Mouse (Mus musculus) CD4-positive naive resting alpha-beta T cell, adult 76 days (primary cell): Measurements from ENCODE around the gene Vmn1r208. TPM values are rescaled to one million over a fixed set of nuclear protein-coding genes. Genes with fewer than 3 reads are reported as not detected.

Source experiments
- total RNA-seq: library from RNA; stranded (reverse); gene quantifications from one replicate; pipeline ENCODE4 v1.2.4, GENCODE M21; 2023

Vmn1r208 gene
- total RNA-seq = not detected

DNA sequence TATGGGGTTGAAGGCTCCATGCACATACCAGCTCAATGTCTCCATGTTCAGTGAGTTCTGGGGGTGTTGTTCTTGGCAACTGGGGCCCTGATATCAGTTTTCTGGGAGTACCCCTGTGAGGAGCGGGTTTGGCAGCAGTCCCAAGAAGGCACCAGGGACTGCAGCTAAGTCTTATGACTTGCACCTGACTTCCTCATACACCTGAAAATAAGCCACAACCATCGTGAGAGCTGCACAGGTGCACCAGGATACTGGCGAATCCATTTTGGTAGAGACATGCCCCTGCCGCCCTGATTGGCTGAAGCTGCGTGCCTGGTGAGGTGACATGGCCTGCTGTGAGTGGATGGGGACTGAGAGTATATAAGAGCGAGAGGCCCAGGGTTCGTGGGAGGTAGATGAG, at the start of gene Vmn1r208:
Gene Vmn1r208 (minus strand): TSS at position 101 of the 400 bp plus-strand sequence.

GRCm38 (mm10) chr13:22809582-22809981, 32.4 kb upstream of the Vmn1r208 start, which contains the start of gene Vmn1r209:
Vmn1r209 (minus strand) TSS chr13:22809682.

DNA sequence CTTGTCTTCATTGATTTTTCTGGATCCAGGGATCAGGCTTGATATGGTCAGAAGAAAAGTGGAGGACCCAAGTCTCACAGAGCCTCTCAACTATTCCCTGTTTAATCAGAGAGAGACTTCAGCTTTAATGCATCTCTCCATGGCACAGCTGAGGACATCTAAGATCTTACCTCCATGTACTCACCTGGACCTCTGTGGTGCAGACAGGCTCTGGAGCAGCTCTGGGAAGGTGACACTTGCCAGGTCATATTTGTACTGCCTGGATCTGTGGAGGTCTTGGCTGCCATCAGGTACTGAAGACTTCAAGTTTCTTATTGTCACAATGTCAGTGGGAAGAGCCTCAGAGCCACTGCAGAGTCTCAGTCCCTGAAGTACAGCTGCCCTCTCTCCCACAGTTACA, 47.7 kb downstream of the Vmn1r208 start, which contains the start of gene Vmn1r207-ps:
Gene Vmn1r207-ps (minus strand): TSS at position 101 of the 400 bp plus-strand sequence.

Other genes starting within 250 kb of the Vmn1r208 start
- gene Vmn1r204, start 224.2 kb downstream of the Vmn1r208 start, total RNA-seq = not detected
- gene Vmn1r205, start 184.4 kb downstream of the Vmn1r208 start, total RNA-seq = not detected
- not detected for gene Vmn1r206, start 153.1 kb downstream of the Vmn1r208 start, total RNA-seq
- not detected for gene Vmn1r207-ps, start 47.8 kb downstream of the Vmn1r208 start, total RNA-seq
- not detected for gene Vmn1r209, start 32.3 kb upstream of the Vmn1r208 start, total RNA-seq
- not detected for gene Vmn1r210, start 53.9 kb upstream of the Vmn1r208 start, total RNA-seq
- not detected for gene Vmn1r211, start 80.2 kb upstream of the Vmn1r208 start, total RNA-seq
- not detected for gene Vmn1r212, start 106.8 kb upstream of the Vmn1r208 start, total RNA-seq
- gene Vmn1r213, start 230.3 kb upstream of the Vmn1r208 start, total RNA-seq = not detected